Mouse (Mus musculus) MEL (cell line): ENCODE measurements around the gene Nr5a1.

Experiments
- CHD2 ChIP-seq: IDR thresholded peaks from 2 replicates; pipeline ENCODE4 v1.6.1; 2011; ENCODE audit warnings: low read length, improper control_type of control experiment
- CTCF ChIP-seq, 3 experiments: IDR thresholded peaks in 2 of 3; conservative IDR thresholded peaks in 1 of 3; 2 replicates each; pipeline ENCODE4 v1.5.1; 2011 to 2012; ENCODE audit warnings: low read length in 3 of 3, low read depth in 2 of 3, mild to moderate bottlenecking in 2 of 3, improper control_type of control experiment in 1 of 3, inconsistent platforms in 1 of 3, mixed read lengths in 1 of 3, moderate library complexity in 1 of 3; ENCODE audit not compliant: control insufficient read depth in 1 of 3, insufficient read depth in 1 of 3, poor library complexity in 1 of 3, severe bottlenecking in 1 of 3
- HCFC1 ChIP-seq: IDR thresholded peaks from 2 replicates; pipeline ENCODE4 v1.6.1; 2012; ENCODE audit warnings: low read depth, mild to moderate bottlenecking, inconsistent platforms, low read length, improper control_type of control experiment, moderate library complexity
- MAX ChIP-seq: IDR thresholded peaks from 2 replicates; pipeline ENCODE4 v1.6.1; 2011; ENCODE audit warnings: low read length, improper control_type of control experiment
- POLR2A ChIP-seq, 2 experiments: IDR thresholded peaks; 2 replicates each; pipeline ENCODE4 v1.6.1; 2011 to 2012; ENCODE audit warnings: low read length in 2 of 2, mild to moderate bottlenecking in 2 of 2, control low read depth in 1 of 2, improper control_type of control experiment in 1 of 2, low read depth in 1 of 2, moderate library complexity in 1 of 2; ENCODE audit not compliant: control insufficient read depth in 1 of 2, insufficient read depth in 1 of 2, poor library complexity in 1 of 2
- RAD21 ChIP-seq: IDR thresholded peaks from 2 replicates; pipeline ENCODE4 v1.6.1; 2011; ENCODE audit warnings: mild to moderate bottlenecking, low read depth, low read length, improper control_type of control experiment
- TAL1 ChIP-seq: IDR thresholded peaks from 2 replicates; pipeline ENCODE4 v1.6.1; 2012; ENCODE audit warnings: mild to moderate bottlenecking, inconsistent platforms, low read length, moderate library complexity, mixed read lengths

DNA sequence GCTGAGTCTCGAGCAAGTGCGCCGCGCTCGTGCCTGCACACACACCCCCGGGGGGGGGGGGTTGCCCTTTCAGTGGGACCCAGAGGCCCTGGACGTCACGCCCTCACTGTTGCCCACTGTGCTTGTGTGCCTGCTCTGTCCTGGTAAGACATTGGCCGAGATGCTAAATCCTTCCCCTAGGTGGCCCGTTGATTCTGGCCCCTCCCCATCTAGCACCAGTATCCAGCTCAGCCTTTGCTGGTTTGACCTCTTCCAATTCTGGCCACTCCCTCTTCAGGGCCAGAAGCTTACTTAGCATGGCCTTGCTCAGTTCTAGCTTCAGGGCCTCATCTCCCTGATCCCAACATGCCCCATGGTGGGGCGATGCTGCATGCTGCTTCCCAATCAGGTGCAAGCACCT, 41.8 kb downstream of the Nr5a1 start:
- no peak for TF ChIP-seq TAL1
- TF ChIP-seq CHD2: no peak
- no peak for TF ChIP-seq CTCF (IDR thresholded peaks at IDR 0.05 in 2 of 3, conservative IDR thresholded peaks at IDR 0.05 in 1 of 3; ENCODE audit: control insufficient read depth in 1 of 3, insufficient read depth in 1 of 3, low read depth in 2 of 3, low read length in 3 of 3, poor library complexity in 1 of 3, severe bottlenecking in 1 of 3)
- no peak for TF ChIP-seq POLR2A (IDR thresholded peaks at IDR 0.05; ENCODE audit: control insufficient read depth in 1 of 2, insufficient read depth in 1 of 2, low read depth in 1 of 2, low read length in 2 of 2, poor library complexity in 1 of 2)
- TF ChIP-seq HCFC1: no peak
- TF ChIP-seq MAX: no peak
- no peak for TF ChIP-seq RAD21
